Mouse (Mus musculus) hindlimb bud, embryonic 11.5 days (tissue): ENCODE measurements around the gene Haao.
"Not testable (repeated sequence)": the region's sequence is repeated elsewhere in the genome, so short reads cannot be mapped to it uniquely, and the experiment has no call there.

Experiments
- DNase-seq: peaks from one replicate; pipeline ENCODE4 v3.0.0-alpha.2; 2012; ENCODE audit warnings: low read depth, low spot score; ENCODE audit errors: extremely low spot score

The Haao gene

GRCm38 (mm10) chr17:83866582-83866981 is 18.8 kb upstream of the Haao start:
- DNase-seq = peak; percentile 44

GRCm38 (mm10) chr17:83865366-83865765 is 17.6 kb upstream of the Haao start:
- DNase-seq = no peak

- DNase-seq = peak; percentile 54
Measured at GRCm38 (mm10) chr17:83862134-83862881, 14.5 kb upstream of the Haao start.

DNA sequence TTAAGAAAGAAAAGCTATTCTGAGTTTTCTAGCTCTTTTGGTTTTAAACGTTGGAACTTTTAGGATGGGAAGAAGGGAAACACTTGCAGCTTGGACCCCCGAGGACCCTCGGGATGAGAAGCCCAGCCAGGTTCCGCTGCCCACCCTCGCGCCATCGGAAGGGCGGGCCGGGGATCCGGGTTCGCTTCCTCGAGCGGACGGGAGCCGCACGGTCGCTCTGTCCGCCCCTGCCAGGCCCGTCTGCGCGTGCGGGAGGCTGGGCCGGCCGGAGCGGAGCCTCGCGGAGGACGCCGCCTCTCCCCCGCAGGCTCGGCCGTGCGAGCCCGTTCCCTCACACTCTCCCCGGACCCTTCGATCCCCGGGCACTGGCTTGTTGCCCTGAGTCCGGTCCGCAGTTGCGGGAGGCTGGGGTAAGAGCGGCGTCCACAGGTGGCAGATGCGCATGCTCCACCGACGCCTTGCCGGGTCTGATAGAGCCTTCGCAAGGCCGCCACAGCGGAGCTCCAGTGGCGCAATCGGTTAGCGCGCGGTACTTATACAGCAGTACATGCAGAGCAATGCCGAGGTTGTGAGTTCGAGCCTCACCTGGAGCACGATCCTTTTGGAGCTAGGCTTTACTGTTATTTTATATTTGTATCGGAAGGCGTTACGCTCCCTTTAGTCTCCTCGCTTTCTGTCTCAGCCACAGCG is 13.8 kb upstream of the Haao start:
- DNase-seq = peak; percentile 96

DNA sequence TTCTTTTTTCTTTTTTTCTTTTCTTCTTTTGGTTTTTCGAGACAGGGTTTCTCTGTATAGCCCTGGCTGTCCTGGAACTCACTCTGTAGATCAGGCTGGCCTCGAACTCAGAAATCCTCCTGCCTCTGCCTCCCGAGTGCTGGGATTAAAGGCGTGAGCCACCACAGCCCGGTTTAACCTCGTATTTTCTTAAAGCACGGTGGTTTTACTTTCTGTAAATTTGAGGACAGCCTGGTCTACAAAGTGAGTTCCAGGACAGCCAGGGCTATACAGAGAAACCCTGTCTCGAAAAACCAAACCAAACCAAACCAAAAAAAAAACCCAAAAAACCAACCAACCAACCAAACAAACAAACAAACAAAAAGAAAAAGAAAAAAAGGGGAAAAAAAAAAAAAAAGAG is 13.2 kb upstream of the Haao start:
- DNase-seq = not testable (repeated sequence)

GRCm38 (mm10) chr17:83860224-83860623 is 12.5 kb upstream of the Haao start:
- DNase-seq = no peak

GRCm38 (mm10) chr17:83859639-83860038 is 11.9 kb upstream of the Haao start:
- no peak for DNase-seq

GRCm38 (mm10) chr17:83858413-83858812 is 10.7 kb upstream of the Haao start:
- no peak for DNase-seq

GRCm38 (mm10) chr17:83854284-83854918 is 6.6 kb upstream of the Haao start:
- DNase-seq = no peak

GRCm38 (mm10) chr17:83853831-83854230 is 6.1 kb upstream of the Haao start:
- no peak for DNase-seq

GRCm38 (mm10) chr17:83850864-83851263 is 3.1 kb upstream of the Haao start:
- DNase-seq = no peak

DNA sequence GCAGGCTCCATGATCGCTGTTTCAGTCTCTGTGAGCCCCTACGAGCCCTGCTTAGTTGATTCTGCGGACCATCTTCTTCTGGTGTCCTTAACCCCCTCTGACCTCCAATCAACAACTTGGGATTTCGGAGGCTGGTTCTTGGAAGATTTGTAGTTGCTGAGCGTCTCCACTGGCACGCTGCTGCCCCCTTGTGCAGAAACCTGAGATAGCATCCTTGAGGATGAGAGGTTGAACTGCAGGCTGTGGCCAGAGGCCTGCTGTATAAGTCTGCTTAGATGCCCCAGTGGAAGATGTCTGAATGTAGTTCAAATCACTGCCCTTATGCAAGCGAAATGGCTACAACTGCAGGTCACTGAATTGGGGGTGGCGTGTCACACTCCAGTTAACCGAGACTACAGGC is 2.7 kb upstream of the Haao start:
- DNase-seq = peak; percentile 79

GRCm38 (mm10) chr17:83849717-83850116 is 2.0 kb upstream of the Haao start:
- DNase-seq = no peak

GRCm38 (mm10) chr17:83849081-83849675 is 1.4 kb upstream of the Haao start:
- no peak for DNase-seq

- DNase-seq = no peak
Measured at GRCm38 (mm10) chr17:83848482-83848881, 719 bp upstream of the Haao start.

GRCm38 (mm10) chr17:83847100-83847499 is 663 bp downstream of the Haao start:
- no peak for DNase-seq

- DNase-seq = no peak
Measured at GRCm38 (mm10) chr17:83846301-83847021, 1.3 kb downstream of the Haao start.

DNA sequence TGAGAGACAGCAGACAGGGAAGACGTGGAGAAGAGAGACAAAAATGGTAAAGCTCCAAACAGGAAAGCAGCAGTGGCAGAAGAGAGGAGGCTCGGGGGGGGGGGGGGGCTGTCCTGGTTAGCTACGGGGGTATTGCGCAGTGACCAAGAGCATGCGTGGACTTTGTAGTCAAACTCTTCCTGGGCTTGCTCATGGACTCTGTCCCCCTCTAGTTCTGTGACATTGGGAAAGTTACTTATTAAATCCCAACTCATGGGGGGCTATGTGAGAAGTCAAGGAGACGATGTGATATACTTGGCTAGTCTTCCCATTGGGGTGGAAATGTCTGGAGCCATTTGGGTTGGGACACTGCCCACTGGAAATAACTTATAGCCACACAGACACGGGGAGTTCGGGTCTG is 2.2 kb downstream of the Haao start:
- DNase-seq = no peak

DNA sequence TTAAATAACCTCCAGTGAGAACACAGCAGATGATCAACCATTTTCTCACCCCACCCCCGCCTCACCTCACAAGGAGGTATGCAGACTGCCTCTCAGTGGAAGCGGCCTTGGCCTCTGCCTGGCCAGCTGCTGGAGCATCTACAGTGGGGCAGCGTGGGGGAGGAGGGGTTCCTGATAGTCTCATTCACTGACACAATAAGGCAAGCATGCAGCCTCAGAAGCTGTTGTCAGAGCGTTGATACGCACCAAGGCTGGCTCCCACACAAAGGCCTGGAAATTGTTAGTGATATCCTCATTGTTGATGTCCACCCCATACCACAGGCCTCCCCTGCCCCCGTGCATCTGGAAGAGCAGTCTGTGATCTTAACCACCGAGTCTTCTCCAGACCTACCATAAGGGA is 4.0 kb downstream of the Haao start:
- no peak for DNase-seq

- DNase-seq = no peak
Measured at GRCm38 (mm10) chr17:83841011-83841410, 6.8 kb downstream of the Haao start.

GRCm38 (mm10) chr17:83839132-83839531 is 8.6 kb downstream of the Haao start:
- DNase-seq = no peak
